Mouse (Mus musculus) adrenal gland, adult 10 weeks (tissue): Measurements from ENCODE around the gene Fam83f. TPM values are rescaled to one million over a fixed set of nuclear protein-coding genes. Genes with fewer than 3 reads are reported as not detected.

ENCODE experiments used
- polyA plus RNA-seq: library from polyadenylated mRNA; stranded (reverse); fragments of 350-450 nt; fragmentation: Illumina TruSeq; extraction: RNeasy Lipid Tissue Mini Kit (QIAGEN cat#74804); gene quantifications from one replicate; pipeline ENCODE4 v1.2.3, GENCODE M21; 2014; ENCODE audit warnings: low read depth, low replicate concordance

Gene Fam83f
- polyA plus RNA-seq: not detected

DNA sequence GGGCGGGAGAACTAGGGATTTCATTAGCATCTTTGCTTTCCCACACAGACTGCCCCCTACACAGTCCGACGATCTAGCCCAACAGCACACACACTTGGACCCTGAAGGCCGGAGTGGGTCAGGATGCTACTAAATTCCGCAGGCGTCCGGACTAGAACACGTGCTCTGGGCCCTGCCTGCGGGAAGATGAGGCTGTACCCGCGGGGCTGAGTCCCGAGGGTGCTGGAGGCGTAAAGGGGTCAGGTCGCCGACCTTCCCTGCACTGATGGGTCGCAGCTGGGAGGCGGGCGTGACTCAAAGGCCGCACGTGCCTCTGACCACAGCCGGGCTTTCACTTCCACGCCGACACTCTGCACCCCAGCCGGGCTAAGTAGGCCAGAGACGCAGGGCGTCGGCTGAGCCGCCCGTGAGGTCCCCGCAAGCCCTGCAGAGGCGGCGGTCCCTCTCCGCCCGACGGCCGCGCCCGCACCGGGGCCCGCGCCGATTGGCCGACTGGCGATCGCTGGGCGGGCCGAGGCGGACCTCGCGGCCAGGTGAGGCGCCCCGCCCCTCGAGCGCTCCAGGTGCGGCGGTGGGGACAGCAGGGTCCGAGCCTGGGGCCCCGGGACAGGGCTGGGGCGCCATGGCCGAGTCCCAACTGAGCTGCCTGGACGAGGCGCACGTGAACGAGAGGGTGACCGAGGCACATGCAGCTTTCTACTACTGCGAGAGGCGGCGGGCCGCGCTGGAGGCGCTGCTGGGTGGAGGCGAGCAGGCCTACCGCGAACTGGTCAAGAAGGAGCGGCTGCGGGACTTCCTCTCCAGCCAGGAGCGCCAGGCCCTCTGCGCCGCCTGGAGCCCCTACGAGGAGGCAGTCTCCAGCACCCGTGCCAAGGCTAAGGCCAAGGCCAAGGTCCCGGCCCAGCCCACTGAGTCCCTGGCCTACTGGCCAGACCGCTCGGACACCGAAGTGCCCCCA, at the start of gene Fam83f:
Gene Fam83f (plus strand): TSS at position 553 of the 958 bp plus-strand sequence.

DNA sequence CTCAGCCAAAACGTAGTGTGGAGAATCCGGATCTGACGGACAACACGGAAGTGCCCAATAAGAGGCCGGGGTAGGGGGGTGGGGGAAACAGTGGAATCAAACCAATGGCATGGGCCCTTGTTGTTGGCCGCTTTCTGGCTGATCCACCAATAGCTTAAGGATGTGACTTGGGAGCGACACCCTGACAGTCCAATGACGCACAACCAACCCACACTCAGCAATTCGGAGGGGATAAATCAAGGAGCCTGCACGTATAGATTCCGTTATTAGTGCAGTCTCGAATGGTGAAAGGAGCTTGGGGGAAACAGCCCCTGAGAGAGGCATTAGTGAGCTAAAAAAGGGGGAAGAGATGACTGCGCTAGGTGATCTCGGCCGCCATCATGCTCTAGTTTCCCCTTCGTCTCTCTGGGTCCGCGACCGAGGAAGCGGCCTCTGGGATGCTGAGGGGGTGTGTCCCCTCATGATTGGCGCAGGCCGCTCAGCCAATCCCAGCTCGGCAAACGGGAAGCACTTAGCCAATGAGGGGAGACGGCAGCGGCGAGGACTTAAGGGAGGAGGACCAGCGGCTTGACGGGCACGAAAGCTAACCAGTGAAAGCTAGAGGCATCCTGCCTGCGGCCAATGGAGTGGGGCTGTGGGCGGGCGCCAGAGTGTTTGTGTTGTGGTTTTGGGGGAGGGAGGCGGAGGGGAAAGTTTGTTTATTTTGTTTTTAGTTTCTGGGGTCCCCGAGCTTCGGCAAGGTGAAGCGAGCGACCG, 39.1 kb downstream of the Fam83f start, which contains the start of gene Tnrc6b:
Gene Tnrc6b (plus strand): TSS at position 706 of the 756 bp plus-strand sequence.

Other genes with a start within 250 kb of the Fam83f start
- gene Enthd1, start 106.7 kb upstream of the Fam83f start, polyA plus RNA-seq: not detected
- gene Grap2, start 99.3 kb upstream of the Fam83f start, polyA plus RNA-seq: 0.17 TPM
- gene Tnrc6b, start 39.5 kb downstream of the Fam83f start, polyA plus RNA-seq: 32.0 TPM